7 mouse cellular contexts compared by ENCODE assay signal in genomic region chr4:117982706-117983105, GRCm38 (mm10). TPM values are rescaled to one million over a fixed set of nuclear protein-coding genes. Genes with fewer than 3 reads are reported as not detected.
DNase-seq lines count a peak whose midpoint lies in the region; TF ChIP-seq lines count a peak whose summit lies in the region.

No protein-coding gene starts in this region.

- TF ChIP-seq EP300 in heart, adult 2 months (IDR thresholded peaks at IDR 0.05; ENCODE audit: insufficient read depth, low read depth, low read length), result no peak

- no peak for TF ChIP-seq POLR2A in heart, adult 2 months (IDR thresholded peaks at IDR 0.05; ENCODE audit: insufficient read depth, low read depth, low read length)

- H3K27ac ChIP-seq in heart, adult 2 months, result no peak overlapping the region

- no peak overlapping the region for H3K4me3 ChIP-seq in heart, adult 2 months

- TF ChIP-seq CTCF in heart, adult 2 months (IDR thresholded peaks at IDR 0.05), result no peak

- H3K27me3 ChIP-seq in heart, adult 2 months (ENCODE audit: control insufficient read depth, insufficient read depth, low read length), result no peaks in the 10 kb centered on the region

- DNase-seq in retina, postnatal 1 day, result peak; percentile 17
- no peak for DNase-seq in retina, embryonic 14.5 days (ENCODE audit: low spot score)
- peak; percentile 53 to 76 for DNase-seq in heart, adult 2 months
- peak; percentile 38 to 59 for DNase-seq in left cerebral cortex, adult 18-20 months (ENCODE audit: low spot score in 2 of 2)
- peak; percentile 36 to 67 for DNase-seq in right cerebral cortex, postnatal 36 days (ENCODE audit: low spot score in 2 of 2)
- no peak for DNase-seq in spleen, postnatal 10 days (ENCODE audit: low spot score in 2 of 2)
- no peak for DNase-seq in urinary bladder, adult 2 months (ENCODE audit: low spot score)

- no peaks in the 10 kb centered on the region for H3K79me2 ChIP-seq in heart, adult 2 months (replicated peaks; ENCODE audit: control insufficient read depth, insufficient read depth, low read length)

- intact Hi-C loops in heart, adult 2 months (cut with DNase I), result no loop called here

- peaks cover 10% of the 10 kb centered on the region for H3K4me1 ChIP-seq in heart, adult 2 months (ENCODE audit: control insufficient read depth, insufficient read depth, low read length)

- WGBS in heart, adult 2 months, result 21% methylated on average over 7 of the region's 7 CpGs

- H3K36me3 ChIP-seq in heart, adult 2 months (ENCODE audit: control insufficient read depth, insufficient read depth, low read length), result no peaks in the 10 kb centered on the region

- H3K9ac ChIP-seq in heart, adult 2 months (ENCODE audit: low read depth, low read length), result no peak overlapping the region

RNA-seq across cellular contexts. Expression of gene Artn, which starts 53.1 kb away (rescaled TPM):
- total RNA-seq in heart, adult 2 months (2021), result not detected
- 0.09 and 0.23 TPM in 2 replicates for polyA plus RNA-seq in heart, adult 2 months (2012; rRNA removed)
- total RNA-seq in left cerebral cortex, adult 18-20 months (2021), result 1 to 10 TPM; 1.7 to 2.5 TPM
- 7.2 and 7.8 TPM in 2 replicates for polyA plus RNA-seq in urinary bladder, adult 2 months (2012; rRNA removed)

Comparison
In these comparisons a context has a peak if more than half of its experiments do, and no peak if none do; other contexts are left out.
1. DNase-seq: peak in retina, postnatal 1 day (single experiment), heart, adult 2 months (2 of 2), left cerebral cortex, adult 18-20 months (2 of 2) and right cerebral cortex, postnatal 36 days (2 of 2); none in retina, embryonic 14.5 days (single experiment), spleen, postnatal 10 days (0 of 2) and urinary bladder, adult 2 months (single experiment).